Mouse (Mus musculus): Measurements from ENCODE around the gene Zfp609. TPM values are rescaled to one million over a fixed set of nuclear protein-coding genes. Genes with fewer than 3 reads are reported as not detected.

Zfp609 gene
- polyA plus RNA-seq, 1 experiment from 2014 or later = 6.4 TPM

GRCm38 (mm10) chr9:65830255-65830654 lies 2.9 kb upstream of the Zfp609 start:
- Histone ChIP-seq H3K27ac (no peak overlapping the region), H3K4me3 (replicated peaks) (no peak overlapping the region), H3K36me3 (no peaks in the 10 kb centered on the region), H3K9me3 (no peaks in the 10 kb centered on the region), H3K4me2 (no peak overlapping the region), H3K27me3 (replicated peaks) (no peaks in the 10 kb centered on the region), H3K4me1 (peaks cover 17% of the 10 kb centered on the region), H3K9ac (no peak overlapping the region)
- WGBS = 86% methylated on average over 4 of the region's 4 CpGs
- ATAC-seq (ENCODE audit: insufficient read depth, low FRiP score, low read depth) = no peak

GRCm38 (mm10) chr9:65829410-65829809 lies 2.0 kb upstream of the Zfp609 start:
- 83% methylated on average over 2 of the region's 2 CpGs for WGBS
- Histone ChIP-seq H3K4me2 (no peak overlapping the region), H3K27ac (no peak overlapping the region), H3K36me3 (no peaks in the 10 kb centered on the region), H3K27me3 (replicated peaks) (no peaks in the 10 kb centered on the region), H3K9me3 (no peaks in the 10 kb centered on the region), H3K4me3 (replicated peaks) (no peak overlapping the region), H3K9ac (no peak overlapping the region), H3K4me1 (peaks cover 22% of the 10 kb centered on the region)
- ATAC-seq (ENCODE audit: insufficient read depth, low FRiP score, low read depth) = no peak

GRCm38 (mm10) chr9:65828511-65828910 lies 1.1 kb upstream of the Zfp609 start:
- ATAC-seq (ENCODE audit: insufficient read depth, low FRiP score, low read depth) = no peak
- Histone ChIP-seq H3K4me2 (peak overlapping the region; percentile 70), H3K27ac (0 out of 2 replicates have a peak overlapping the region, but pooled peaks have one; percentile 99), H3K9ac (no peak overlapping the region), H3K36me3 (no peaks in the 10 kb centered on the region), H3K4me1 (peaks cover 28% of the 10 kb centered on the region), H3K4me3 (replicated peaks) (peak overlapping the region; percentile 88; the same call in 1 of the 2 replicates), H3K27me3 (replicated peaks) (no peaks in the 10 kb centered on the region), H3K9me3 (no peaks in the 10 kb centered on the region)
- 29% methylated on average over 3 of the region's 3 CpGs for WGBS

GRCm38 (mm10) chr9:65828016-65828403 lies 646 bp upstream of the Zfp609 start:
- 1% methylated on average over 13 of the region's 13 CpGs for WGBS
- Histone ChIP-seq H3K4me1 (peaks cover 31% of the 10 kb centered on the region), H3K9me3 (no peaks in the 10 kb centered on the region), H3K27ac (peak overlapping the region; percentile 99), H3K27me3 (replicated peaks) (no peaks in the 10 kb centered on the region), H3K4me2 (peak overlapping the region; percentile 70), H3K36me3 (no peaks in the 10 kb centered on the region), H3K9ac (peak overlapping the region; percentile 34; the same call in 1 of the 2 replicates), H3K4me3 (replicated peaks) (peak overlapping the region; percentile 88)
- no peak for ATAC-seq (ENCODE audit: insufficient read depth, low FRiP score, low read depth)

GRCm38 (mm10) chr9:65826588-65827343 lies 598 bp downstream of the Zfp609 start:
- H3K4me2 ChIP-seq = peak overlapping the region; percentile 70
- H3K36me3 ChIP-seq = no peaks in the 10 kb centered on the region
- no peaks in the 10 kb centered on the region for H3K27me3 ChIP-seq (replicated peaks)
- peak overlapping the region; percentile 93 for H3K9ac ChIP-seq
- peak; percentile 54 for ATAC-seq (ENCODE audit: insufficient read depth, low FRiP score, low read depth)
- no peaks in the 10 kb centered on the region for H3K9me3 ChIP-seq
- H3K4me3 ChIP-seq (replicated peaks) = peak overlapping the region; percentile 88
- peaks cover 31% of the 10 kb centered on the region for H3K4me1 ChIP-seq
- under 1% methylated on average over 28 of the region's 31 CpGs for WGBS
- H3K27ac ChIP-seq = peak overlapping the region; percentile 99

GRCm38 (mm10) chr9:65826226-65826587 lies 1.2 kb downstream of the Zfp609 start:
- peaks cover 31% of the 10 kb centered on the region for H3K4me1 ChIP-seq
- peak overlapping the region; percentile 99 for H3K27ac ChIP-seq
- H3K27me3 ChIP-seq (replicated peaks) = no peaks in the 10 kb centered on the region
- 1% methylated on average over 4 of the region's 4 CpGs for WGBS
- ATAC-seq (ENCODE audit: insufficient read depth, low FRiP score, low read depth) = no peak
- peak overlapping the region; percentile 88 for H3K4me3 ChIP-seq (replicated peaks)
- no peaks in the 10 kb centered on the region for H3K36me3 ChIP-seq
- H3K9ac ChIP-seq = peak overlapping the region; percentile 37; the same call in 1 of the 2 replicates
- H3K9me3 ChIP-seq = no peaks in the 10 kb centered on the region
- peak overlapping the region; percentile 70 for H3K4me2 ChIP-seq

GRCm38 (mm10) chr9:65823716-65824462 lies 3.5 kb downstream of the Zfp609 start:
- Histone ChIP-seq H3K27ac (peak overlapping the region; percentile 67), H3K36me3 (no peaks in the 10 kb centered on the region), H3K4me2 (peak overlapping the region; percentile 29; the same call in 1 of the 2 replicates), H3K4me1 (peaks cover 33% of the 10 kb centered on the region), H3K9ac (no peak overlapping the region), H3K27me3 (replicated peaks) (no peaks in the 10 kb centered on the region), H3K4me3 (replicated peaks) (no peak overlapping the region), H3K9me3 (no peaks in the 10 kb centered on the region)
- 54% methylated on average over 10 of the region's 10 CpGs for WGBS
- ATAC-seq (ENCODE audit: insufficient read depth, low FRiP score, low read depth) = no peak

- ATAC-seq (ENCODE audit: insufficient read depth, low FRiP score, low read depth) = no peak
- 76% methylated on average over 4 of the region's 4 CpGs for whole genome bisulfite sequencing
- no peak overlapping the region for H3K9ac ChIP-seq
- peaks cover 25% of the 10 kb centered on the region for H3K4me1 ChIP-seq
- H3K4me3 ChIP-seq (replicated peaks) = no peak overlapping the region
- H3K4me2 ChIP-seq = no peak overlapping the region
- no peaks in the 10 kb centered on the region for H3K36me3 ChIP-seq
- H3K27ac ChIP-seq = no peak overlapping the region
- no peaks in the 10 kb centered on the region for H3K27me3 ChIP-seq (replicated peaks)
- no peaks in the 10 kb centered on the region for H3K9me3 ChIP-seq
Observed at GRCm38 (mm10) chr9:65822011-65822410, 5.4 kb downstream of the Zfp609 start.

- Histone ChIP-seq H3K36me3 (no peaks in the 10 kb centered on the region), H3K27me3 (replicated peaks) (no peaks in the 10 kb centered on the region), H3K4me1 (peaks cover 16% of the 10 kb centered on the region; the same call in 1 of the 2 replicates), H3K4me2 (no peak overlapping the region), H3K9me3 (no peaks in the 10 kb centered on the region), H3K9ac (no peak overlapping the region), H3K4me3 (replicated peaks) (no peak overlapping the region), H3K27ac (no peak overlapping the region)
- no peak for ATAC-seq (ENCODE audit: insufficient read depth, low FRiP score, low read depth)
- 62% methylated on average over 2 of the region's 2 CpGs for WGBS
Observed at GRCm38 (mm10) chr9:65820301-65820700, 7.1 kb downstream of the Zfp609 start.

- H3K36me3 ChIP-seq = no peaks in the 10 kb centered on the region
- no peak overlapping the region for H3K9ac ChIP-seq
- H3K4me1 ChIP-seq = peaks cover 4% of the 10 kb centered on the region; the same call in 1 of the 2 replicates
- 0 out of 2 replicates have a peak overlapping the region, but pooled peaks have one; percentile 16 for H3K27ac ChIP-seq
- H3K4me2 ChIP-seq = no peak overlapping the region
- no peaks in the 10 kb centered on the region for H3K9me3 ChIP-seq
- 91% methylated on average over 2 of the region's 2 CpGs for WGBS
- H3K27me3 ChIP-seq (replicated peaks) = no peaks in the 10 kb centered on the region
- no peak overlapping the region for H3K4me3 ChIP-seq (replicated peaks)
- no peak for ATAC-seq (ENCODE audit: insufficient read depth, low FRiP score, low read depth)
Observed at GRCm38 (mm10) chr9:65818402-65818801, 9.0 kb downstream of the Zfp609 start.

GRCm38 (mm10) chr9:65812841-65813240 lies 14.5 kb downstream of the Zfp609 start:
- Histone ChIP-seq H3K36me3 (no peaks in the 10 kb centered on the region), H3K27ac (no peak overlapping the region), H3K4me3 (replicated peaks) (no peak overlapping the region), H3K9me3 (no peaks in the 10 kb centered on the region), H3K9ac (no peak overlapping the region), H3K4me1 (0 out of 2 replicates have a peak, but pooled peaks cover 2% of the 10 kb centered on the region), H3K27me3 (replicated peaks) (no peaks in the 10 kb centered on the region), H3K4me2 (no peak overlapping the region)
- WGBS = 47% methylated on average over 2 of the region's 2 CpGs
- no peak for ATAC-seq (ENCODE audit: insufficient read depth, low FRiP score, low read depth)

GRCm38 (mm10) chr9:65811784-65812183 lies 15.6 kb downstream of the Zfp609 start:
- Histone ChIP-seq H3K4me2 (no peak overlapping the region), H3K27me3 (replicated peaks) (no peaks in the 10 kb centered on the region), H3K9ac (no peak overlapping the region), H3K9me3 (no peaks in the 10 kb centered on the region), H3K4me1 (0 out of 2 replicates have a peak, but pooled peaks cover 2% of the 10 kb centered on the region), H3K36me3 (no peaks in the 10 kb centered on the region), H3K27ac (no peak overlapping the region), H3K4me3 (replicated peaks) (no peak overlapping the region)
- ATAC-seq (ENCODE audit: insufficient read depth, low FRiP score, low read depth) = no peak
- WGBS = 83% methylated on average over 1 of the region's 1 CpGs
